Mouse (Mus musculus) forebrain, postnatal 0 days (tissue): ENCODE measurements around the gene Slc52a3. TPM values are rescaled to one million over a fixed set of nuclear protein-coding genes. Genes with fewer than 3 reads are reported as not detected.

Experiments used
- ATAC-seq: fragments of 200-750 bp; cut with Nextera tagmentation; 2 replicates; pipeline ENCODE4 v1.8.0; 2017; ENCODE audit warnings: mild to moderate bottlenecking, moderate library complexity
- DNase-seq: peaks from one replicate; pipeline ENCODE4 v3.0.0-alpha.2; 2015
- H3K27ac ChIP-seq: fragments of 300-500 bp; sonication (generic); 2 replicates; pipeline ENCODE4 v1.5.1; 2014; ENCODE audit warnings: low read depth, mild to moderate bottlenecking, antibody characterized with exemption, low read length, moderate library complexity, mixed read lengths
- H3K27me3 ChIP-seq: fragments of 300-500 bp; sonication (generic); 2 replicates; pipeline ENCODE4 v1.6.1; 2014; ENCODE audit warnings: mild to moderate bottlenecking, low read length, mixed read lengths; ENCODE audit not compliant: insufficient read depth
- H3K36me3 ChIP-seq: fragments of 300-500 bp; sonication (generic); 2 replicates; pipeline ENCODE4 v1.6.1; 2014; ENCODE audit warnings: mild to moderate bottlenecking, moderate library complexity; ENCODE audit not compliant: insufficient read depth
- H3K4me1 ChIP-seq: fragments of 300-500 bp; sonication (generic); 2 replicates; pipeline ENCODE4 v1.6.1; 2014; ENCODE audit warnings: antibody characterized with exemption; ENCODE audit not compliant: insufficient read depth
- H3K4me2 ChIP-seq: fragments of 300-500 bp; sonication (generic); 2 replicates; pipeline ENCODE4 v1.6.1; 2014; ENCODE audit warnings: low read depth, mild to moderate bottlenecking, moderate library complexity
- H3K4me3 ChIP-seq: fragments of 300-500 bp; sonication (generic); 2 replicates; pipeline ENCODE4 v1.5.1; 2014; ENCODE audit warnings: low read depth, low read length, mixed read lengths
- H3K9ac ChIP-seq: fragments of 300-500 bp; sonication (generic); 2 replicates; pipeline ENCODE4 v1.6.1; 2014; ENCODE audit warnings: mild to moderate bottlenecking
- H3K9me3 ChIP-seq: fragments of 300-500 bp; sonication (generic); 2 replicates; pipeline ENCODE4 v1.6.1; 2016; ENCODE audit warnings: low read length
- CTCF ChIP-seq: sonication (generic); IDR thresholded peaks from 2 replicates; pipeline ENCODE4 v1.5.1; 2016; ENCODE audit warnings: antibody characterized with exemption, control low read depth, low read depth
- WGBS: fragments of 180-500 bp; shearing (Covaris S2); extraction: QIAGEN DNeasy Blood & Tissue Kit; methylation state at CpG from one replicate; pipeline ENCODE4 v1.1.7; 2014; 5-methylcytosine and 5-hydroxymethylcytosine counted together
- polyA plus RNA-seq: library from polyadenylated mRNA; unstranded; fragments of >200 nt; fragmentation: Nextera tagmentation; extraction: Ambion mirVana; gene quantifications from 2 replicates; pipeline ENCODE4 v1.2.1, GENCODE M21; 2015
- total RNA-seq: library from RNA; depleted of rRNA; stranded (reverse); fragments of >200 nt; gene quantifications from 2 replicates; pipeline ENCODE4 v1.2.3, GENCODE M21; 2014

The Slc52a3 gene
- total and polyA plus RNA-seq, 2 experiments from 2014 or later, result 2.0 to 2.2 TPM

DNA sequence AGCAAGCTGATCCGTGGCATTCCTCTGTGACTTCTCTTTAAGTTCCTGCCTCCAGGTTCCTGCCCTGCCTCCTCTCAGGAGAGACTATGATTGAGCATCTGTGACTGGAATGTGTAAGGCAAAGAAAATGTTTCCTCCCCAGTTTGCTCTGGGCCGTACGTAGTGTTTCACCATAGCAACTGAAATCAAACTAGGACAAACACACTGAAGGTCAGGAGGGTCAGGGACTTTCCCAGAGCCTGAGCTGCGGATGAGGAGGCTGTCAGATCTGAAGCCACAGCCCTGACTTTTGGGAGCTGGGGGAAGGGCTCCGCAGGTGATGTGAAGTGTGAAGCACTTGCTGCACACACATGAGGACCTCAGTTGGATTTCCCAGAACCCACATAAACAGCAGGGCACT, 37.0 kb upstream of the Slc52a3 start:
- 0 out of 2 replicates have a peak, but pooled peaks cover 6% of the 10 kb centered on the region for H3K4me1 ChIP-seq
- ATAC-seq, result no peak
- H3K4me3 ChIP-seq, result no peak overlapping the region
- H3K36me3 ChIP-seq, result no peaks in the 10 kb centered on the region
- no peaks in the 10 kb centered on the region for H3K27me3 ChIP-seq
- no peak overlapping the region for H3K27ac ChIP-seq
- no peak for TF ChIP-seq CTCF
- no peak overlapping the region for H3K9ac ChIP-seq
- DNase-seq, result no peak
- H3K9me3 ChIP-seq, result no peaks in the 10 kb centered on the region
- WGBS, result 53% methylated on average over 5 of the region's 5 CpGs
- no peak overlapping the region for H3K4me2 ChIP-seq

DNA sequence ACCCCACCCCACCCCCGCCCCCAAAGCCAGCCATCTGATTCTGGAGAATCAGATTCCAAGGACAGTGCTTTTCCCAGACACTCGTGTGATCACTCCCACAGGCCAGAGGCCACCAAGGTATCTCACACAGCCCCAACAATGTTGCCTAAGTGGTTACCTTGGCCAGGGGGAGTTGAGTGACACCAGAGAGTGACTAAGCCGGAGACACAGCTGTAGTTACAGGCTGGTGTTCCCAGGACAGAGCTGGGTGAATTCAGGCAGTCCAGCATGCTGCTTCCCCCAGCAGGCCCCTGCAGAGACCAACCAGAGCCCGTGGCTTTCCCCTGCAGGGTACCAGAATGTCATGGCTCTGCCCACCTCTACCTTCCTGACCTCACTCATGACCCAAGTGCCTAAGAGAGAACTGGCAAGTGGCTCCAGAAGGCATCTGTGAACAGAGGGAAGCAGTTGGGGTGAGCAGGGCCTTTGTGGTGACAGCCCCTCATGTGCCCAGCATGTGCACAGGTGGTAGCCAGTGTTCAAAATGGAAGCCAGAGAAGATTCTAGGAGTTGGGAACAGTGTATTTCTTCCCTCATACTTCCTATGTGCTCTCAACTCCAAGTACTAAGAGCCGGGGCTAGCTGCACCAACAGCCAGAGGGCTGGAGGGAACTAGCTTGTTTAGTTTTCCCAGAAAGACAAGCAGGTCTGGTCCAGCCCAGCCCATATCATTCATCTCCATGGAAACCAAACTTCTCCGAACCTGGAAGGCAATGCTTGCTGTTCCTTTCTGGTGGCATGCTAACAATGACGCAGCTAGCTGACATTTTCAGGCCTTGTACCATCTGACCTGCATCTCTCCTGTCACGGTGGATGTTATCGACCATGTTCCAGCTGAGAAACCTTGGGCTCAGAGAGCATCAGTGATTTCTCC, 34.8 kb upstream of the Slc52a3 start:
- no peaks in the 10 kb centered on the region for H3K27me3 ChIP-seq
- 0 out of 2 replicates have a peak, but pooled peaks cover 6% of the 10 kb centered on the region for H3K4me1 ChIP-seq
- H3K4me3 ChIP-seq, result no peak overlapping the region
- 43% methylated on average over 9 of the region's 9 CpGs for WGBS
- H3K27ac ChIP-seq, result no peak overlapping the region
- ATAC-seq (peak; percentile 50), DNase-seq (peak; percentile 50)
- no peak for TF ChIP-seq CTCF
- H3K9me3 ChIP-seq, result no peaks in the 10 kb centered on the region
- no peaks in the 10 kb centered on the region for H3K36me3 ChIP-seq
- no peak overlapping the region for H3K9ac ChIP-seq
- H3K4me2 ChIP-seq, result no peak overlapping the region

DNA sequence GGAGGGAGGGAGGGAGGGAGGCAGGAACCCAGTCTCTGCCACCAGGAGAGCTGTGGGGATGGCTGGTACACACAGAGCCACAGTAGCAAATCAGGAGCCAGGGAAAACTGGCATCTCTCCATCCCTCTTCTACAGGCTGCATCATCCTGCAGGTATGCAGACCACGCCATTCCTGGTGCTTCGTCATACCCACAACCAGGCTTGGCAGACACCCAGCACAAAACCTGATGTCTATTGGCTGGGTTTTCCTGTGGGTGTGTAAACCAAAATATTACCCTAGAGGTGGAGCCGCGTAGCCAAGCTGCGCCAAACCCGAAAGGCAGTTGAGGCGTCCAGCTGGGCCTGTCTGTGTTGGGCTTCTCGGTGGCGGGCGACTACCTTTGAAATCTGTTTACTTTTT, 33.8 kb upstream of the Slc52a3 start:
- H3K4me3 ChIP-seq, result no peak overlapping the region
- ATAC-seq, result peak; percentile 60
- no peak overlapping the region for H3K9ac ChIP-seq
- TF ChIP-seq CTCF, result no peak
- 26% methylated on average over 10 of the region's 10 CpGs for WGBS
- H3K4me2 ChIP-seq, result no peak overlapping the region
- DNase-seq, result peak; percentile 67
- H3K9me3 ChIP-seq, result no peaks in the 10 kb centered on the region
- H3K27me3 ChIP-seq, result no peaks in the 10 kb centered on the region
- H3K36me3 ChIP-seq, result no peaks in the 10 kb centered on the region
- peaks cover 10% of the 10 kb centered on the region; the same call in 1 of the 2 replicates for H3K4me1 ChIP-seq
- no peak overlapping the region for H3K27ac ChIP-seq

GRCm38 (mm10) chr2:151963319-151963718, 33.0 kb upstream of the Slc52a3 start:
- no peak for ATAC-seq
- H3K4me1 ChIP-seq, result peaks cover 17% of the 10 kb centered on the region

DNA sequence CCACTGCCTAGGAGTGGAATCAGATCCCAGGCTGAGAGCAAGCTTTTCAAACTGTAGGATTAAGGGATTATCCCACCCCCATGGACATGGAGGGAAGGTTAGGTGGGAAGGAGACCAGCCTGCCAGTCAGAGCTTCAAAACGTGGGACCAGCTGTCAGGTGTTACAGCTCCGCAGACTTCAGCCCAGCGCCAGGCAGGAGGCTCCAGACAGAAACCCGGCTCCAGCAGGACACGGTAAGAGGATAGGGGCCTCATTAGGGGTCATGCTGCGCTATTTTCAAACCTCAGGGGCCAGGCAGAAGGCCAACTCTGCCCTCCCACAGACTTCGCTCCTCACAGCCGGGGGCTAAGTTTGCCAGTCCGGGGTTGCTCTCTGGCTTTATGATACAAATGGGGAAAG, 32.3 kb upstream of the Slc52a3 start:
- Histone ChIP-seq H3K9ac (no peak overlapping the region), H3K4me1 (peaks cover 22% of the 10 kb centered on the region), H3K36me3 (no peaks in the 10 kb centered on the region), H3K4me2 (no peak overlapping the region), H3K4me3 (no peak overlapping the region), H3K9me3 (no peaks in the 10 kb centered on the region), H3K27me3 (no peaks in the 10 kb centered on the region), H3K27ac (no peak overlapping the region)
- TF ChIP-seq CTCF, result no peak
- whole genome bisulfite sequencing, result 10% methylated on average over 9 of the region's 9 CpGs
- DNase-seq (no peak), ATAC-seq (no peak)

More at GRCm38 (mm10) chr2:151963319-151963718, 33.0 kb upstream of the Slc52a3 start:
- Histone ChIP-seq H3K27me3 (no peaks in the 10 kb centered on the region), H3K9ac (no peak overlapping the region), H3K4me2 (no peak overlapping the region), H3K27ac (no peak overlapping the region), H3K9me3 (no peaks in the 10 kb centered on the region), H3K4me3 (no peak overlapping the region), H3K36me3 (no peaks in the 10 kb centered on the region)
- WGBS, result 81% methylated on average over 5 of the region's 5 CpGs
- DNase-seq, result no peak
- no peak for TF ChIP-seq CTCF

DNA sequence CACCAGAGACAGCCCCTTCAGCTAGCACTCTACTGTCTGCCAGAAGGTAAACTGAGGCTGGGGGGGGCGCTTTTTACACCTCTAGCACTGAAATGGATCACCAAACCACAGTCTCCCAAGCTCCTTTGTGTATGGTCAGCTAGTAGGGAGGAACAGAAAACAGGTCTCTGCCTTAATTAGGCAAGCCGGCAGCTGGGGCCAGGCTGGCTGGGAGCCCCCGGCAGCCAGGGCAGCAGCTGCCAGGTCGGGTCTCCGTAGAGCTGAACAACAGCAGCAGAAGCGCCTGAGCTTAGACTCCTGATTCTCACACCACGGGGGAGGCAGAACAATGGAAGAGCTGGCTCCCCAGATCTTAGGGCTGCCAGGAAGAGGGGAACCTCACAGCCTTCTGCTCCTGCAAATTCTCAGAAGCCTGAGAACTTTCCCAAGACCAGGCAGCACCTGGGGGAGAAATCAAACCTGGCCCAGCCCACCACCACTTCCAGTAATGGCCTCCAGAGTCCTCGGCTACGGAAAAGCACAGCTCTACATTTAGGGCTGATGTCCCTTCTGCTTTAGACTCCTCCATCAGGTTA, 29.0 kb upstream of the Slc52a3 start:
- 8% methylated on average over 9 of the region's 9 CpGs for WGBS
- Histone ChIP-seq H3K36me3 (no peaks in the 10 kb centered on the region; the same call in 1 of the 2 replicates), H3K4me3 (no peak overlapping the region), H3K4me2 (peak overlapping the region; percentile 27), H3K27ac (no peak overlapping the region), H3K4me1 (peaks cover 23% of the 10 kb centered on the region), H3K9ac (peak overlapping the region; percentile 23; the same call in 1 of the 2 replicates), H3K27me3 (no peaks in the 10 kb centered on the region), H3K9me3 (no peaks in the 10 kb centered on the region)
- TF ChIP-seq CTCF, result no peak
- ATAC-seq (no peak), DNase-seq (peak; percentile 35)

- no peaks in the 10 kb centered on the region for H3K9me3 ChIP-seq
- no peaks in the 10 kb centered on the region; the same call in 1 of the 2 replicates for H3K36me3 ChIP-seq
- no peaks in the 10 kb centered on the region for H3K27me3 ChIP-seq
- DNase-seq (no peak), ATAC-seq (no peak)
- H3K9ac ChIP-seq, result 0 out of 2 replicates have a peak overlapping the region, but pooled peaks have one; percentile 23
- no peak overlapping the region for H3K27ac ChIP-seq
- TF ChIP-seq CTCF, result no peak
- H3K4me2 ChIP-seq, result peak overlapping the region; percentile 27
- peaks cover 23% of the 10 kb centered on the region for H3K4me1 ChIP-seq
- 80% methylated on average over 2 of the region's 2 CpGs for WGBS
- no peak overlapping the region for H3K4me3 ChIP-seq
These were observed 28.5 kb upstream of the Slc52a3 start for GRCm38 (mm10) chr2:151967792-151968191.
